Mouse (Mus musculus): ENCODE results near the gene Actn4.

GRCm38 (mm10) chr7:28933825-28934224 is 28.3 kb downstream of the Actn4 start:
- TF ChIP-seq CTCF (conservative IDR thresholded peaks at IDR 0.05; ENCODE audit: insufficient read depth, insufficient read length, low read depth, low read length) (no peak), POLR2A (IDR thresholded peaks at IDR 0.05; ENCODE audit: low read depth, low read length) (no peak)
